Mouse (Mus musculus): ENCODE measurements at regions not wholly inside any gene's neighbourhood (a gene's known extent, or its start where the extent isn't known, plus 50 kb on each side); places are given as distances from the start of the nearest gene placed in this dataset. TPM values are rescaled to one million over a fixed set of nuclear protein-coding genes. Genes with fewer than 3 reads are reported as not detected.

- DNase-seq = no peak
These were observed 99.9 kb upstream of the Nsun2 start for GRCm38 (mm10) chr13:69433461-69434323.

- DNase-seq = no peak
These were observed 94.1 kb upstream of the Nsun2 start for GRCm38 (mm10) chr13:69439486-69439885.

- no peak for DNase-seq
These were observed 91.7 kb upstream of the Nsun2 start for GRCm38 (mm10) chr13:69441798-69442197.

GRCm38 (mm10) chr13:69445611-69446010 is 87.9 kb upstream of the Nsun2 start:
- no peak for DNase-seq

Small RNA genes in the stretch of these regions (microRNA-seq; reads per million reads assigned to microRNA genes)
- gene Gm44375 = not detected

Measured in adrenal gland, postnatal 10 days (tissue).